Mouse (Mus musculus) skeletal muscle tissue, adult 2 months (tissue): ENCODE measurements around the gene Gm20388.

Experiments used
- DNase-seq: peaks from one replicate; pipeline ENCODE4 v3.0.0-alpha.2; 2012; ENCODE audit warnings: low read depth, low spot score

The Gm20388 gene

DNA sequence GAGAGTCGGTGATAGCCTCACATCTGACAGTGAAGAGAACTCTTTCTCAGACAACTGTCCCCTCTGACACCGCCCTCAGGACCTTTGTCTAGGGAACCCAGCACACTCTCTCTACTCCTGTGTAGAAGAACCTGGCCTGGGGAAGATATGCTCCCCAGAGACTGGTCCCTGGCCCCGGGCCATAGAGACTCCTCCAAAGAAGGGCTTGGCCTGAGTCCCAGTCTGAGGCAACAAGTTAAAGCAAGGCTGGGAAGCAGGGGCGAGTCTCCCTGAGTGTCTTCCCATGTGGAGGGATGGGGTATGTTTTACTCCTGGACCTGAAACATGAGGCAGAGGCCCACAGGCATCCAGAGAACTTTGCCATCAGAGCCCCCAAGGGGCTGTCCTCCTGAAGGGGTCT, 2935.0 kb downstream of the Gm20388 start:
- no peak for DNase-seq

DNA sequence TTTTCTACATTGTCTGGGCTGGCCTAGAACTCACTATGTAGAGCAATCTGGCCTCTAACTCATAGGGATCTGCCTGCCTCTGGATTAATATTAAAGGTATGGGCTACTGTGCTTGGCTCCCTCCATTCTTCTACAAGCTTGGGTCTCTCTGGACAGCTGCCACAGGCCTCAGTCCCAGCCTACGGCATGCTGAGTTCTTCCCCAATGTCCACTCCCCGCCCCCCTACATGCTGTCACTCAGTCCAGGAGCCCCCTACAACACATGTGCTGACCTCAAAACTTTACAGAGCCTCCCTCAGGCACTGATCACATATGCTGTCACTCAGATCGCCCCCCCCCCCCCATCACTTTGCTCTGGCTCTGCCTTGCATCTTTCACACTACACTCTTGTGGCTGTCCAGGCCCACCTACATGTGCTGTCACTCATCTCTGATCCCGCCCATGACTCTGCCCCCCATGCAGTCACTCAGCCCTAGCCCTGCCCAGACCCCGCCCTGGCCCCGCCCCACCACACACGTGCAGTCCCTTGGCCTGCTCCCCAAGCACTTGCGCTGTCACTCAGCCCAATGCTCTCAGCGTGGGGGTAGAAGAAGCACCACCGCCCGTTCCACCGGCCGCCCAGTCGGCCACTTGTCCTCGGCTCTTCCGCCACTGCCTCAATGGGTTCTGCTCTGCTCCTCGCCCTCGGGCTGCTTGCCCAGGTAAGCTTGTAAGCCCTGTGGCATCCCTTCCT, 2937.4 kb downstream of the Gm20388 start, which contains the start of gene Cdh15:
TSS of gene Cdh15 (plus strand) at position 138 of the 733 bp plus-strand sequence.
- DNase-seq, result peak; percentile 81

DNA sequence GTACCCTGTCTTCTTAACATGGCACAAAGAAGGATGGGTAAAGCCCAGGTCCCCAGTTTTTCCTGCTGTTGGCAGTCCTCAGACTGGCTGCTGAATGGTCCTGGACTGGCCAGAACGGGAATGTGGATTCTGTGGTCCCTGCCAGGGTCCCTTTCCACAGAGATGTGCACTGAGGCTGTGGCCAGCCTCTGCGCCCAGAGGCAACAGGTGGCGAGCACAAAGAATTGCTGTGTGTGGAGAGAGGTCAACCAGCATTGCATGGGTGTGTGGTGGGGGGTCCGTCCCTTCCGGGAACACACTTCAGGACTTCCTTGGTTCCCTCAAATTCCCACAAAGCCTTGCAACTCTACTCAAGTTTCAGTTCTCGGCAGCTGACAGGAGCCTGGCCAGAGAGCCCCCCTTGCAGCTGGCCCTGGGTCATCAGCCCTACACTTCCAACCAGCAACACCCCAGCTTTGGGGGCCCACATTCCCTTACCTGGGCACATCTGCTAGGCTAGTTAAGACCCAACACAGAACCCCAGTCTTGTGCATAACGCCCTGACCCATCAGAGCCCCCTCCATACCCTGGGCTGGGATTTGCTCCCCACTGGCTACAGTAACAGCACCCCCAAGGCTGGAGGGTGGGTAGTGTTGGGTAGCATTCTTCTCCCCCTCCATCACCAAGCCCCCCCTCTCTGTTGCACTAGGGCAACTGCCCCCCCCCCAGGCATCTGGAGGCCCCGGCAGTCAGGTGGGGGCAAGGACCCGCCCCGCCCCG, 2938.7 kb downstream of the Gm20388 start:
- DNase-seq, result no peak

DNA sequence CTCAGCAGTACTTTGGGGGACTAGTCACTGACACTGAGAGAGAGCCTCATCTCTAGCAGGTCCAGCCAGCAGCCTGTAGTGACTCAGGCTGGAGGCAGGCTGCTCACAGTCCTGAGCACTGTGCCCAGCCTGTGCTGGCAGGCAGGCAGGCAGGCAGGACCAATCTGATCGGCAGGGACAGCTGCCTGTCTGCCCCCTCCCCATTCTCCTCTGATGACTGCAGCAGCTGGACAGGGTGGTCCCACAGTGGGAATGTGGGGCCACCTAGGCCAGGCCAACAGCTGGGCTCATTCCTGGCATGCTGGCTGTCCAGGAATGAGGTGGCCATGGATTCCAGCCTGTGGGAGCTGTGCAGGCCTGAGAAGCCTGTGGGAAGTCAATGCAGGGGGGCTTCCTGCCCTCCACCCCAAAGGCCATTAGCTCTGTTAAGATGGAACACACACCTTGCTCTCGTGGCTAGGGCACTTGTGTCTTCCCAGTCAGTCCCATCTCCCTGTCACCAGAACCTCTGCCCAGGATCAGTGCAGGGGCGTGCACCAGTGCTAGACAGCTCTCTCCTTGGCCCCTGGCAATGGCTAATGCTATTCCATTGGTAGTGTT, 2940.1 kb downstream of the Gm20388 start:
- DNase-seq, result no peak

DNA sequence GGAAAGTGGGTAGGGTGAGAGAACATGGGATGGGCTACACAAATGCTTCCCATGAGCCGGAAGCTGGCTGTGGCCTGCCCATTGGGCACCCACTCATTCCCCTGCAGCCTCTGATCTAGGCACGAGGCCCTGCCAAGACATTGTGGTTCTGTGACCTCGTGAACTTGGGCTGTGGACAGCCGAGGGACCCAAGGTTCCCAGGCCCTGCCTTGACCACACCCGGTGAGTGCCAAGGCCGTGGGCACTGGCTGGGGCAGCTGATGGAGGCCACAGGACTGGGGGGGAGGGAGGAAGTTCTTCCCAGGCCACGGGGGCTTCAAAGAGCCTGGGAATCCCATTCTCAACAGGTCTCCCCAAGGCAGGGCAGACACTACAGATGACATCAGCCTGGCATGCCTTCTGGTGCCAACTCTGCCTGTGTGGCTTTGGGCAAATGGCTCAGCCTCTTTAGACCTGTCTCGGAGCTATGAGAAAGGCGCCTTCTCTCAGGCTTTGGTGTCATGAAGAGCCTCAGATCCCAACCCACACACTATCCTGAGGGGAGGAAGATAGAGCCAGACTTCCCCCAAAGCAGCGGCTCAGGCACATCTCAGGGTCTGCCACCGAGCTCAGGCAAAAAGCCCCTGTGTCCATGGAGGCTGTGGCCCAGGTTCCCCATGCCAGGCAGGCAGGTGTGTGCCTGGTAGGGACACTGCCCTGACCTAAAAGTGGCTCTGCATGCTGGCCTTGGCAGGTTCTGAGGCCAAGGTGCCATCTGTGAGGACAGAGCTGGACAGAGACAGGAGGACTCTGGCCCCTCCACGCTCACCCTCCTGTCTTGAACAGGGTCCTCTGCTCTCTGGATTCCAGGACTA, 2941.3 kb downstream of the Gm20388 start:
- DNase-seq, result no peak

DNA sequence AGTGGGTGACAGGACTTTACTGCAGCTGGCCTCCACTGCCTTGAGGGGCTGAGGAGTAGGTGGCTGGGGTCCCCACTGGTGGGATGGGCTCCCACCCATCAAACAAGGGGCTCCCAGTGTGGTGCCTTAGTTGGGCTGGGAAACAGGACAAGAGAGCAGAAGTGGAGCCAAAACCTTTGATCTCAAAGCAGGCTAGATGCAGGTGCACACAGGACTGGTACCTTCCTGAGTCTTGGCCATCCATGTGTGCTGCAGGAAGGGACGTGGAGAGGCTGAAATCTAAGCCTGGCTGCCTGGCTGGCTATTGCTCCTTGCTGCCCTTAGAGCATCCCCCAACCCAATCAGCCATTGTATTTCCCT, 2941.9 kb downstream of the Gm20388 start:
- no peak for DNase-seq

DNA sequence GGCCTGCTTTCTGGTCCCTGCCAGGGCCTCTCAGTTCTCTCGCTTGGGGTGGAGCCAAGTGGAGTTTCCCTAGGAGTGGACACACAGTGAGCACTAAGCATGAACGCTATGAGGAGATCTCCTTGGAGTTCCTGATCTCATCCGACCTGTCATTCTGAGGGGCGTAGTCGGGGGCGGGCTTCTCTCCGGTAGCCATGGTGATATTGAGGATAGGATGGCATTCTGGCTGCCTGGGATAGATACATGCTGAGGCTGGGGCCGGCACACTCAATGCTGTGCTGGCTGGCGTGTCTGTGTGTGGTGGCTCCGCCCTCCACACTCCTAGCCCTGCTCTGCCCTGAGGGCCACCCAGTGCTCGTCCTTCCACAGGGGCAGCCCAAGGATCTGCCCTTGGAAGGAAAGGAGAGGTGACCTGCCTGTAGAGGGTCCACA, 2942.7 kb downstream of the Gm20388 start:
- peak; percentile 37 for DNase-seq

DNA sequence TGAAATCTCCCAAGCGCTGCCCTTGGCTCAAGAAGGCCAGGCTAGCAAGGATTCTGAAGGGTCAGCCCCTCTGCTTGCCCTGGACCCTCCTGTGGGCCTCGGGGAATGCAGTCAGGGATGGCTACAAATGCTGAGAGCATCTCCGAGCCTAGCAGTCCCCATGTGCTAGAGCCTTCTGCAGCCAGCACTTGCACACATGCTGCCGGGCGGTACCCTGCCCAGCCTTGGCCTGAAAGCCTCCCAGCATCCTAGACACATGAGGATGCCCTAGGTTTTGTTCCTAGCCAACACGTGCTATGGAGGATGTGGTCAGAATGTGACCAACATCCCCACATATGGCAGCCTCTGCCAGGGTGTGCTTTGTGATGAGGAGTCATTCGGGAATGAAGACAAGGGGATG, 2943.7 kb downstream of the Gm20388 start:
- no peak for DNase-seq

DNA sequence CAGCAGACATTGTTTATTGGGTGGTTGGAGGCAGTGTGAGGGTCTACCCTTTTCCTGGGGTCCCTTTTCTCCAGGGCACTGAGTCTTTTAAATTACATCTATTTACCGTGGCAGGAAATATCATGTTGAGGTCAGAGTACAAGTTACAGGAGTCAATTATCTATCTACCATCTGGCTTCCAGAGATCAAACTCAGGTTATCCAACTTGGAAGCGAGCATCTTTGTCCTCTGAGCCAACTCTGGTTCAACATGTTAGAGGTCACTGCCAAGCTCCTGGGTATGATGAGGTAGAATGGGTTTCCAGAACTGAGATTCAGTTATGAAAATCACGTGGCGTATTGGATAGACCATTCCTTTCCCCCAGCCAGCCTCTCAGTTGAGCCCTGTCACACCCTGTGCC, 2944.5 kb downstream of the Gm20388 start:
- DNase-seq, result no peak

DNA sequence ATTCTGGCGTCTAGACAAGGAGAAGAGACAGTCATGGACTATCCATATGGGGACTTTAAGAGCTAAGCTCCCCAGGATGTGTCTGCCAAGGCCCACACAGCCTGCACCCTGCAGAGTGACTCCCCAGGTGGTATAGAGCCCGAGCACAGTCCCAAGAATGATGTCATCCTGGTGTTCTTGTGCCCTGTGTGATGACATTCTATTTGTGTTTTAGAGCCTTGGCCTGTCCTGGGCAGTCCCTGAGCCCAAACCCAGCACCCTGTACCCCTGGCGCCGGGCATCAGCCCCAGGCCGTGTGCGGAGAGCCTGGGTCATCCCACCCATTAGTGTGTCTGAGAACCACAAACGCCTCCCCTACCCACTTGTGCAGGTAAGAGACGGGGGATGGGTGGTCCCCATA, 2945.6 kb downstream of the Gm20388 start:
- DNase-seq, result no peak

DNA sequence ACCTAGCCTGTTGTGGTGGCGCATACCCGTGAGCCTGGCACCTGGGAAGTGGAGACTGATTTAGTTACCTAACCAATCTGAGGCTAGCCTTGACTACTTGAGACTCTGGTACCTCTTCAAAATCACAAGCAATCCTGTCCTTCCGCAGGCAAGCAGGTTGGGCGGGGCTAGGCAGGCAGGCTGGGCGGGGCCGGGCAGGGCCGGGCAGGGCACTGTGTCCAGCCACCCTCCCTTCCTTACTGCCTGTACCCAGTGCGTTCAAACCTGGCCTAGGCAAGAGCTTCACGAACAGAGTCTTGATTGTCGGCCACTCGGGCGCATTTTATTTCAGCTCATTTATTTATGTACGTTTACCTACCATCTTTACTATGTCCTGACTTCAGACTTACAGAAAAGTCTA, 2949.2 kb downstream of the Gm20388 start:
- no peak for DNase-seq

DNA sequence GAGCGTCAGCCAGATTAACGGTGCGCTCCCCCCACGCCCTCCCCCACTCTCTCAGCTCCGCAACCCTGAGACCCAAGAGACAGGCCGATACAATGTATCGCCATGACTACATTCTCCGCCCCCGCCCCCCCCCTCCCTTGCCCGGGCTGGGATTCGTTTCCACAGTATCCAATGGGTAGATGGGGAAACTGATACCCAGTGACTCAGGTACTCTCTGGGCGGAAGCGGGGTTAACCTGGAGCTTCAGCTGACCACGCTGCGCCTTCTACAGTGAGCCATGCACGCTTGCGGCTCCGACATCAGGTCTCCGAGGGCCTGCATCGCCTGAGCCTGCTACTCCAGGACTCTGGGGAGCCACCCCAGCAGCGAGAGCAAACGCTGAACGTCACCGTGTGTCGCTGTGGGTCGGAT, 2954.1 kb downstream of the Gm20388 start:
- DNase-seq, result no peak

DNA sequence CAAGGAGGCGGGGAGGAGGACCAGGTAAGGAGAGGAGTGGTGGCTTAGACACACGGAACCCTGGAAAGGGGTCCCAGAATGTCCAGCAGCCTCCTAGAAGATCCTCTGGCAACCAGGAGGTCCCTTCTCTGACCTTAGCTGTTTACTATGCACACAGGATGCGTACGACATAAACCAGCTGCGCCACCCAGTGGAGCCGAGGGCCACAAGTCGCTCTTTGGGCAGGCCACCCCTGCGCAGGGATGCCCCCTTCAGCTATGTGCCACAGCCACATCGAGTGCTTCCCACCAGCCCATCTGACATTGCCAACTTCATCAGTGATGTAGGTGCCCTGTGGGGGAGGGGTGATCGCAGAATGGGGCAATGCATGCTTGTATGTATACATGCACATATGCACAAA, 2954.8 kb downstream of the Gm20388 start:
- no peak for DNase-seq

DNA sequence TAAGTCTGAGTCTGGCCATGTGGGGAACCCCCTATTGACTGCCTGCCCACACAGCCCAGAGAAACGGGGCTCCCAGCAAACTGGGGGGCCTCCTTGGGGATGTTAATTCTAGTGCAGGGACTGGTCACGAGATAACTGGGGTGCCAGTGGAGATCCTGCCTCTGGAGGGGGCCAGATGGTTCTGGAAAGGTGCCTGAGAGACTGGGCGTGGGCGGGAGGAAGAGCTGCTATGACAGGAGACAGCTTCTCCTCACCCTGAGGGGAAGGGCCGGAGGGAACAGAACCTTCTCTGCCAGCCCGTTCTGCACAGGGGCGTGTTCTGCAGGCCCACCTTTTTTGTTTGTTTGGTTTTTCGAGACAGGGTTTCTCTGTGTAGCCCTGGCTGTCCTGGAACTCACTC, 2955.6 kb downstream of the Gm20388 start:
- no peak for DNase-seq

DNA sequence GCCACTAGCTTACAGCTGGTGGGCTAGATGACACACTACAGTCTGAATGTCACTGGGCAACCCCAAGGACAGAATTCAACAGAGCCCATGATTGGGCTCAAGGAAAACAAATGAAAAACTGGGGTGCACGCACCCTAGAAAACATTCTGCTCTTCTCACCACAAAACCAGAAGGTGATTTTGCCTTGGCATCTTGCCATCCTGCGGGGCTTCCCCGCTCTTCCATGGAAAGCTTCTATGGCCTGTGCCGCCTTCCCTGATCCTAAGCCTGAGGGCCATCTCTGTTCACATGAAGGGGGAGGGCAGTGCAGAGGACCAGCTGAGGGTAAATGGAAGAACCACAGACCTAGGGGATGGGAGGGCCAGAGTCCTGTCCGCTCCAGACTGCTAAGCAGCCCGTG, 2957.3 kb downstream of the Gm20388 start:
- DNase-seq, result no peak

DNA sequence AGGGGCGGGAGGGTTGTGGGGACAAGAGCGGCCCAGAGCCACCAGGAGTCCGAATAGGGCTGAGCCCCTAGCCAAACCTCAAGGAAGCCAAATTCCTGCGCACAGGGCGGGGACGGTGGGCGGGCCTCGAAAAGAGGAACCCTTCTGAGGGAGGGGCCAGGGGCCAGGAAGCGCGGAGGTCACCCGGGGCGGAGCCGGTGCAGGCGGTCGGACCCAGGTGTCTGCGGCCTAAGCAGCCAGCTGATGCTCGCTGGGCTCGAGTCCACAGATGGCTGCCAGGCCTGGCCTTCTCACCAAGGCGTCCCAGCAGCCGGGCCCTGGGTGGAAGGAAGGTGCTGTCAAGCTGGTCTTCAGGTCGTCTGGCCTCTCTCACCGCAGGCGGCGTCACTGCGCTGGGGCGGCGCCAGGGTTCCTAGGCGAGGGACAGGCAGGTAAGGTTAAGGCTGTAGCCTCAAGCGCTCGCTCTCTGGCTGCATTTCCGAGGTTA, 2959.8 kb downstream of the Gm20388 start:
- DNase-seq, result peak; percentile 19

DNA sequence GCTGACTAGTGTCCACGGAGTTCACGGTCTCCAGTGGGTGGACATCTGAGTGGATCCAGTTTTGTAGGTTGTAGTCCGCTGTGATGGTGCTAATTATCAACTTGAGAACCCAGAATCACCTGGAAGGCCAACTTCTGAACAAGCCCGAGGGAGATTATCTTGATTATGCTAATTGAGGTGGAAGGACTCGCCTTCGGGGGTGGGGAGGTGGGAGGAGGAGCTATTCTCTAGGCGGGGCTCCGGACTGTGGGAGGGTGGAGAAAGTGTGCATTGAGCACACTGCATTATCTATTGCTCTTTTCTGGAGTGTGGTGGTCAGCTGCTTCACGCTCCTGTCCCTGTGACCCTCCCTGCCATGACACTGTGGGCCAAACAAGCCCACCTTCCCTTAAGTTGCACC, 2961.0 kb downstream of the Gm20388 start:
- DNase-seq, result no peak

DNA sequence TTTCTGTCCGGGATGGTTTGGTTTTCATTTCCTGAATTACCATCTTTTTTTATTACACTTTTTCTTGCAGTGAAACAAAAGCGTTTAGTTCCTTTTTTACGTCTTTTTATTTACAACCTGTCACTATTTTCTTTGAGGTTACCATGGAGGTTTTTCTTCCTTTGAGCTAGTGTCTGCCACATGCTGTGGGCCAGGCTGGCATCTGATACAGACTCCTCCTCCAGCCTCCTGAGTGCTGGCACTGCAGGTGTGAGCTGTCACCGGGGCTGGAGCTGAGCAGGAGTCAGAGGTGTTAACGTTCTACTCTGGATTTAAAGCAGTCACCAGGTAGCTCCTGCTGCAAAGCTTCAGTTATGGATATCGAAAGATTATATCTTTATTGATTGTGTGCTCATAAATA, 2962.5 kb downstream of the Gm20388 start:
- DNase-seq, result no peak

DNA sequence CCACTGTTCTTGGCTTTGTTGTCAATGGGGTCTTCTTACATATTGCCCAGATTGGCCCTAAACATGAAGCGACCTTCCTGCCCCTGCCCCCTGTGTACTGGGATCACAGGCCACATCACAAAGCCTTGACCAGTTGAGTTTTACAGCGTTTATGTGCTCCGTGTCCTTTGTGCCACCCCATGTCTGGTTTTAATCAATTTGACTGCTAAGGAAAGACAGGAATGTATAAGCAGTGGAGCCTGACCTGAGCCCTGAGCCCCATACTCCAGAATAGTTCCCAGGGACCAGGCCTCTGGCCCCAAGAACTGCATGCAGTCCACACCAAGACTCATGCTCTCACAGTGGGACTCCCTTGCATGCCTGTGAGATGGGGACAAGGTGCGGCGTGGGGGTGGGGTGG, 2964.5 kb downstream of the Gm20388 start:
- no peak for DNase-seq

DNA sequence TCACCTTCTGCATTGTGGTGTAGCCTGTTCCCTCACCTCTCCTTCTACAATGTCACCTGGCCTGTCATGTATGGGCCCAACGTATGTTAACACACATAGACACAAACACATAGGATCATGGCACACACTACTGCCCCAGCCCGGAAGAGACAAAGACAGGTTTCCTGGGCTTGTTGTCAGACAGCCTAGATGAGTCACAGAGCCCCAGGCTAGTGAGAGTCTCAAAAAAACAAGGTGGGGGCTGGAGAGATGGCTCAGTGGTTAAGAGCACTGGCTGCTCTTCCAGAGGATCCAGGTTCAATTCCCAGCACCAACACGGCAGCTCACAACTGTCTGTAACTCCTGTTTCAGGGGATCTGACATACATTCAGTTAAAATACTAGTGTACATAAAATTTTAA, 2967.6 kb downstream of the Gm20388 start:
- no peak for DNase-seq

DNA sequence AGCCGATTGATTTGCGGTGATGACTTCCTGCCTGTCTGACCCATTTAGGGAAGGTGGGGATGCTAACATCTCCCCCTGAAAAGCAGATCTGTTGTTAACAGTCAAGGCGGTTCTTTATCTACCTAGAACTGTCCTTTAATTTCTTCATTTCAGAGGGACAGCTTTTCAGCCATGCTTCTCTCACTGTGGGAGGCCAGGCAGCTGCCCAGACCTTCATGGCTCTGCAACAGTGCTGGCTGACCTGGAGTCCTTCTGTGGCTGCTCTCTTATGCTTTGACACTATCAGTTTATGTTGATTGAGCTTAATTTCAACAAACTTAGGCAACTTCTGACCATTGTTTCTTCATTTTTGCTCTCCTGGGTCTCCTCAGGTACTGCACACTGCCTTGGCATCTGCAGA, 2969.7 kb downstream of the Gm20388 start:
- DNase-seq, result no peak

DNA sequence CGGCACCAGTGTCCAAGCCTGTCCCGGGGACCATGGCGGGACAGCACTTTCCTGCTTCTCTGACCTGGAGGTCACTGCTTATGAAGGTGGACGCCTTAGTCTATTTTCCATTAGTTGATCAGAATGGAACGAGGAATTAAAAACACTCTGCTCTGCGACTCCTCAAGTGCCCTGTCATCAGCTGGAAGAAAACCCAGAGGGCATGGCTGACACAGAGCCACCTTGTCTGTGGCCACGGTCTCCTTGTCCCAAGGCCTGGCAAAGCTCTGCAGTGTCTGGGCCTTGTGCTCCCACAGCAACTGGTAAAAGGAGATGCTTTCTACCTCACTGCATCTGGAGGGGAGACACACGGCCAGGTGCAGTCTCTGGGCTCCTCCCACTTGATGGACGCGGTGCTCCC, 2973.0 kb downstream of the Gm20388 start:
- DNase-seq, result no peak
